Mouse (Mus musculus) liver, adult (tissue): ENCODE data around the gene Tle6.

Source experiments
- GATA4 ChIP-seq: IDR thresholded peaks from 2 replicates; pipeline ENCODE4 v1.6.1; 2014; ENCODE audit warnings: mild to moderate bottlenecking, low read length; ENCODE audit not compliant: insufficient replicate concordance

The Tle6 gene

DNA sequence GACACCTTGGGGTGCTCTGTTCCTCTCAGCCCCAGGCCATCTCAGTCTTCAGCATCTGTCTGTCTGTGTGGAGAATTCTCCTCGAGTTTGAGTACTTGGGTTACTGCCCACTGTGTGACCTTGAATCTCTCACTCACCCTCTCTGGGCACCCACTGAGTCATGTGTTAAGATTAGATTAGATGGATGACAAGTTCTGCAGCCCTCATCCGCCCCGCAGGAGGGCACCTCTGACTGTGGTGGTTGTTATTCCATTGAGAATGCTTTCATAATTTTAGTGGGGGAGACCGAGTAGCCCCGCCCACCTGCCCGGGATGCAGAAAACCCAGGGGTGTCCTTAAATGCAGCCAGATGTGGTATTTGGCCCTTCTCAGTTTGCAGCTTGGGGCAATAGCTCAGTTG lies 37.4 kb downstream of the Tle6 start:
- no peak for TF ChIP-seq GATA4

DNA sequence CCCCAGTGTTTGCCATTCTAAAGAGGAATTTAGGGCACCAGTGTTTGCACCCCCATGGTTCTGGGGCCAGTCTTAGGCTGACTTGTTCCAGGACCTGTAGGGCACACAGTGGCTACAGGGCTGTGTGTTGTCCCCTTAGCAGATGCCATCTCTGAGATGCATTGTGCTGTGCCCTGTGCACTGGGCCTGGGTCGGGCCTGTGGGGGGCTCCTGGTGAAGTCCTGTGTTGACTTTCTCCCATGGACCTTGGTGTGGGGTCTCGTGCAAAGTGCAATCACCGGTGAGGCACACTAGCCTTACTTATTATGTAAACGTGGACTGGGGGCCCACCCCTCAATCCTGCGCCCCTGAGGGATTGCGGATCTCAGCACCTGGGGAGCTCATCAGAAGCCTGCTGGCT lies 38.5 kb downstream of the Tle6 start:
- TF ChIP-seq GATA4: no peak

DNA sequence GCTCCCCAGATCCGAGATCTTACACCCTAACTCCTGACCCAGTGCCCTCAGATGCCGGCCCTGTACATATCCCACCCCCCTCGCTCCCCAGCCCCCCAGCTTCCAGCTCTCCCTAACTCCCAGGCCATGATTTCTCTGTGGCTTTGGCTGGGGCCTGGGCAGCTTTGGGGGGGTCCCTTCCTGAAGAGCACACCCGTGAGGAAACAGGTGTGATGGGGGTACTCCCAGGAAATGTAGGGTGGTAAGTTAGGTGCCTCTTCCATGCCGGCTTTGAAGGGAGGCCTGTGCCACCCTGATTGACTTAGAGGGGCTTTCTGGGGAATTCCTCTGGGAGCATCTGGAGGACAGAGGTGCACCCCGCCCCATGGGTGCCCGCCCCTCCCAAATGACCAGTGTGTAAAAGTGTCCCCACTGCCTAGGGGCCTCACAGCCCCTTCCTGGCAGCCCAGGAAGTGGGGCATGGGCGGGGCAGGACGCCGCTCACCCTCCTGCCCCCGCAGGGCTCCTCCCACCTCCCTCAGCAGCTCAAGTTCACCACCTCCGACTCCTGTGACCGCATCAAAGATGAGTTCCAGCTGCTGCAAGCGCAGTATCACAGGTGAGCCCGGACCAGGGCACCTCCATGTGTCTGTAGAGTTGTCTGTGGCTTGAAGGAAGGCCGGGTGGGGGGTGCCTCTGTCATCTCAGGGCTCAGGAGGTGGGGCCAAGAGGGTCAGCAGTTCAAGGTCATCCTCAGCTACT lies 40.0 kb downstream of the Tle6 start:
- TF ChIP-seq GATA4: no peak

DNA sequence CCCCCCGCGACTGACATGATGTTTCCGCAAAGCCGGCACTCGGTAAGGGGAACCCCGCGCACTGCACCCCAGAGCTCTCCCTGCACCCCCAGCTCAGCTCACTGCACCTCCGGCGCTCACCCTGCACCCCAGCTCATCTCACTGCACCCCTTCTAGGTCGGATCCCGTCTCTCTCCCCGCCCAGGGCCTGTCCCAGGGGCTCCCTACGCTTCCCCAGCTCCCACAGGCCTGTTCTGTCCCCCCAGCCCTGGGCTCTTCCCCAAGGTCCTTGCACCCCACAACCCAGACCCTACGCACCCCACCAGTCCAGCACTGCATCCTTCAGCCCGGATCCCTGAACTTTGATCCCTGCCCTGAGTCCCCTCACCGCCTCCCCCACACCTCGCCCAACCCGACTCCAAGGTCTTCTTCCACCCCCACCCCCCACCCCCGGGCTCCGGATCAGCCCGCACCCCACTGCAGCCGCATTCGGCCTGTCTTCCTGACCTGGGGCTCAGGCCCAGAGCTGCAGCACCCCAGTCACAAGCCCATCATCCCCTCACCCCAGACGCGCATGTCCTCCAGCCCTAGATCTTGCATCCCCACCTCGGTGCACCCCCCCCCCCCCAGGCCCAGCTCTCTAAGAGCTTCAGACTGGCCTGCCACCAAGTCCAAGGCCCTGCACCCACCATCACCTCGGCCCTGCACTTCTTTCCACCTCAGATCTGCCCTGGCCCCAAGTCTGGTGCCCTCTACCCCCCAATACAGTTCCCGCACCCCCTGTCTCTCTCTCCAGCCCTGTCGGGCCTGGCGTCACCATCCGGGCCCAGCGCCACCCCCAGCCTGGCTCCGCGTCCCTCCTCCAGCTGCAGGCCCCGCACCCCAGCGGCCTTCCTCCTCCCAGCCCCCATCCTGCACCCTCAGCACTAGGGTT lies 41.0 kb downstream of the Tle6 start:
- no peak for TF ChIP-seq GATA4

DNA sequence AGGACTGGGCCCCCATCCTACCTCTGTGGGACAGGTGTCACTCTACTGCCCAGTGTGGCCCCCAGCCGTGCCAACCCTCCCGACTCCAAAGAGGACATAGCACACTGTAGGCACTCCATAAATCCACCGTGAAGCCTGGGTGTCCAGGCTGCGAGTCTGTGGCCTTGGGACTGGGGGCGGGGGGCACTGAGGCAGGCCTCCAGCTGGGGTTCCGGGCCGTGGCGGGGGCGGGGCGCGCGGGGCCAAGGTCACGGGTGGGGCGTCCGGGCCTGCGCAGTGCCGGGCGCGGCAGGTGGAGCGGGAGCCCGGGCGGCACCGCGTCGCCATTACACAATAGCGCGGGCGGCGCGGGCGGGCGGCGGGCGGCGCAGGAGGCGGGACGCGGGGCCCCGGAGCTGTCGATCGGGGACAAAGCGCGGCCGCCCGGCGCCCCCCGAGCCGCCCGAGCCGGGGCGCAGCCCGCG lies 41.7 kb downstream of the Tle6 start, which contains the start of gene Aes:
TSS of gene Aes (plus strand) at position 326 of the 464 bp plus-strand sequence.
- TF ChIP-seq GATA4: no peak

DNA sequence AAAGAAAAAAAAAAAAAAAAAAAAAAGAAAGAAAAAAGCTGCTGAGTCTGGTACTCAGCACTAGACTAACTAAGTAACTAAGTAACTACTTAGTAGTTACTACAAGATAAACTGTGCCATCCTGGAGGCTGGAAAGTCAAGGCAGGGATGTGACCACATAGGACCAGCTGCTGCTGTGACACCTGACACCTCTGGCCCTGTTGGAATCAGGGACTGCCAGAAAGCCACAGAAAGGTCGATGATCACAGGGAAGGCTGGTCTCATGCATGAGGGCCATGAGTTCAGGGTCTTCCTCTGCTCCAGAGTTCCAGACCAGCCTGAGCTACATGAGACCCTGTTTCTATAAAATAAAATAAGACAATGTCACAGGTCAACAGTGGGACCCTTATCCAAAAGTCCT lies 43.4 kb downstream of the Tle6 start:
- no peak for TF ChIP-seq GATA4

DNA sequence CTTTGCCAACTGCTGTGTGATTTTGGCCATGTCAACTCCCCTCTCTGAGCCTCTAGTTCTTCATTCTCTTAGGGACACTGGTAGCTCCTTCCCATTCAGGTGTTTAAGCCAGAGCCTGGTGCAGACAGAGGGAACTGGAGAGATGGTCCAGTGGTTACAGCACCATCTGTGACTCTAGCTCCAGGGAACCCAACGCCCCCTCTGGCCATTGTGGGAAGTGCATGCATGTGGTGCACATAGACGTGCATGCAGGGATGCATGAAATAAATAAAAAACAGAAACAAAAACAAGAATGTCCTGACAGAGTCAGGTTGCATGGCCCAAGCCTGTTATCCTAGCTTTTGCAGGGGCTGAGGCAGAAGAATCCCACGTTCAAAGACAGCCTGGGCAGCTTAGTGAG lies 44.6 kb downstream of the Tle6 start:
- no peak for TF ChIP-seq GATA4

DNA sequence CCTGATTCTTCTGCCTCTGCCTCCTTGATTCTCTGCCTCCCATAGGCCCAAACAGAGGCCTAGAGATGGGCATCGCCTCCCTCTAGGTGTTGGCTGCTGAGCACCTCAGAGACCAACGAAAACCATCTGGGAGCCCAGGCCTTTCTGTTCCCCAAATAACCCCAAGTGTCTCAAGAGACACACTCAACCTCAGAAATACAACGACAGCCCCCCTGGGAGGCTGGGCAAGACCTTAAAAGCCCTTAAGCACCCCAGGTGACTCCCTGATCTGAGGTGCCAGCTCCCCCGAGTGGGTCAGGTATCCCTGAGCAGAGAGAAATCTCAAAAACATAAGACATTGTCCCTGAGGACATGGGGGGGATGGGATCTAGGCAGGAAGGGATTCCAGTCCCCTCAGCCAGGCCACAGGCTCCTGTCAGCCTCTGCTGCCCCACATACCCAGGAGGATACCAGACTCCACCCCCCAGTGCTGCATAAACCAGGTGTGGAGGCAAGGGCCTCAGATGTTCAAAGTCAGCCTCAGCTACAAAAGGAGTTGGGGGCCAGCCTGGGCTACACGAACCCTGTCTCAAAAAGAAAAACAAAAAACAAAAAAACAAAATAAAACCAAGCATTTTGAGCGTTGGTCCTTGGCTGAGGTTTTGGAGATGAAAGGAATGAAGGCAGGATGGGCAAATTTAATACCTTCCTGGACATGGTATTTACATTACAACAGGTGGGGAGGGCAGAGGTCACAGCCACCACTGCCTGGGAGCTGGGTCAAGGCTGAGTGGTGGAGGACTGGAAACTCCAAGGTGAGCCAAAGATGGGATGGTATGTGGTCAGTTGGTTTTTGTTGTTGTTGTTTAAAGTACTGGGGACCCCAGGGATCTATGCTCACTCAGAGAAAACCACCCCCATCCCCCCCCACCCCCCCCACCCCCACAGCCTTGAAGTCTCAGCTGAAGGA lies 46.8 kb downstream of the Tle6 start:
- TF ChIP-seq GATA4: no peak

DNA sequence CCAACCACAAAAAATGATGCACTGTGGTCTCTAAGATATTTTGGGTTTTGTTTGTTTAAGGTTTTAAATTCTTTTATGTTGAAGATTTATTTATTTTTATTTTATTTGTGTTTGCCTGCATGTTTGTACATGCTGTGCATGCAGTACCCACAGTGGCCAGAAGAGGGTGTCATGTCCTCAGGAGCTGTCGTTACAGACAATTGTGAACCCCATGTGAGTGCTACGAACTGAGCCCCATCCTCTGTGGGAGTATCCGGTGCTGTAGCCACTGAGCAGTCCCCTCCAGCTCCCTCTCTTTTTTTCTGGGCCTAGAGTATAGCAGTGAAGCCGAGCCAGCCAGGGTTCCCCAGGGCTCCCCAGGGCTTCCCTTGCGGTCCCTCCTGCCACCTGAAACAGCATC lies 47.6 kb downstream of the Tle6 start:
- no peak for TF ChIP-seq GATA4

DNA sequence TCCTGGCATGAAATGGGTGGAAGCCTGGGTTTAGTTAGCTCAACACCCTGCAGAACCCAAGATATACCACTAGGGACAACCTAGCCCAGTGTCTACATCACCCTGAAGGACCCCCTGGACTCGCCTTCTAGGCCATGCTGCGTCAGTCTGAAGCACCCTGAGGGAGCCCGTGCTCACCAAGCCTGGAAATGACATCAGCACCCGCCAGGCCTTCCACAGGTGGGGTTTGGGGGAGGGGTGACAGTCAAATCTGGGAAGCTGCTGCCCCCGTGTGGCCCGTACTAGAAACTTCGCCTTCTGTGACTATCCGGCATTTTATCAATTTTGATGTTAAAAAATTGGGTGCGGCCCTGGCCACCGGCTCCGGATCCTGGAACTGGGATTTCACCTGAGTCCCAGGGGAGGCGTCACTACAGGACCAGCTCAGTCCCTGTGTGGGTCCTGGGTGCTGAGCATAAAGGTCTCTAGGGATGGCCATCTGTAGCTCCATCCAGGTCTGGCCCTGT lies 49.2 kb downstream of the Tle6 start:
- TF ChIP-seq GATA4: no peak

DNA sequence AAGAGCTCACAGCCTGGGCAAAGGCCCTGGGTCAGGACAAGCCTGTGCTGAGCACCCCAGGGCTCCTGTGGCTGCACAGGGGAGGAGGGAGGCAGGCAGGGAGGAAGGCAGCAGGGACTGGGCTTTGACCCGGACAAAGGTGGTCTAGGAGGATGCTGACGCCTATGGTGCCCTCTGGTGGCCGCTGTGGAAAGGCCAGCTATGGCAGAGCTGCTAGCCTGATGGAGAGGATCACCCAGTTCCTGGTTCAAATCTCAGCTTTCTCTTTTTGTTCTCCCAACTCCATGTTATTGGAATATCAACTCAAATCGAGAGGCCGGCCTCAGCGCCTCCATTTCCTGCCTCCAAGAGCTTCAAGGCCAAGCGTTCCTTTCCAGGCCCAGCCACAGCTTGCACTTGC lies 50.6 kb downstream of the Tle6 start:
- TF ChIP-seq GATA4: no peak

DNA sequence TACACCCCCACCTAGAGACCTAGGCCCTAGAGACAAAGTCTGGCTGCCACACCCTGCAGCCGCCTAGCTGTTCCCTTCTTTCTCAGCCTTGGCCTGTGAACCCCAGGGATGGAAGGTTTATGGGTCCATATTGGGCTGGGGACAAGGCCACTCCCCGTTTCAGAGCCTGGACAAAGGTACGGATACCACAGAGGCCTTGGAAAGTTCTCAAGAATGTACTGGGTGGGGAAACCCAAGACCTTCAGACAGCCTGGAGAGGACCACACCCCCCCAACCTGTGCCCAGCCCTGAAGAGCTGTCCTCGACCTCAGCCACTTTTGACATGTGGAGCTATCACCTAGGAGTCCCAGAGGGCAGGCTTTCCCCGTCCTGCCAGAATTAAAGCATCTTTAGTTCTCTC lies 51.9 kb downstream of the Tle6 start:
- no peak for TF ChIP-seq GATA4

DNA sequence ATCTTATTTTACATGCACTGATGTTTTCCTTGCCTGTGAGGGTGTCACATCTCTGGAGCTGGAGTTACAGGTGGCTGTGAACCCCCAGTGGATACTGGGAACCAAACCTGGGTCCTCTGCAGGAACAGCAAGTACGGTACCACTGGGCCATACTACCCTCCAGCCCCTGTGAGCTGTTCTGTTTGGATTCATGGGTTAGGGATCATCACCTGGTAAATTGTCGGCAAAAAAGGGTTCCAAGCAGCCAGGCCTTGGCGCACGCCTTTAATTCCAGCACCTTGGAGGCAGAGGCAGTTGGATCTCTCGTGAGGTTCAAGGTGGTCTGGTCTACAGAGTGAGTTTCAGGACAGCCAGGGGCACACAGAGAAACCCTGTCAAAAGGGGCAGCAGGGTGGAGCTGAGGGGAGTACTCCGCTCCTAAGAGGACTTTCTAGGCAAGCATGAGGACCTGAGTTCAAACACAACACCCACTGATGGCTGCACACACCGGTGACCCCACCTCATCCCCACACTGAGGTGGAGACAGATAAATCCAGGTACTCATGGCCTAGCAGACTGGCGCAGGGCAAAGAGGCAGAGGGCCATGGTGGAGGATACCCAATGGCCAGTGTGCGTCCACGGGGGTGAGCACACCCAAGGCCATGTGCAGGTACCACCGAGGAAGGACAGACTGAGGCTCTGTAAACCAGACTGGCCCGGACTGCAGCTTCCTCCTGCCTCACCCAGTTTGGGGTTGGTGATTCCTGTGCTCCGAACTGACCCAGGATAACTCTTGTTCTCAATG lies 53.9 kb downstream of the Tle6 start:
- TF ChIP-seq GATA4: no peak

DNA sequence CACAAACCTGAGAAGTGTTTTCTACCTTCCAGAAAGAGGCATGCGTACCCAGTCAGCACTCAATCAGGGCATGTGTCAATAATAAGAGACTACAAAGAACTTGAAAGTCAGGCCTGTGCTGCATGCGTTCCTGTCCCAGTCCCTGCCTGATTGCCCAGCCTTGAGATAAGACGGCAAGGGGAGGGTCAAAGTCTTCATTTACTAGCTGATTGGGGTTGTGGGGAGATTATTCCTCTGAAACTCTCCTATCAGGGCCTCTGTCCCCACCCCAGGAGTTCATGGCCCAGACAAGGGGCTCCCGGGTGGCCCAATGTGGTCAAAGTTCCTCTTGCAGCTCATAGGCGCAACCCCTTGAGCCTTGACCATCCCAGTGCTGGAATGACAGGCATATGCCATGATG lies 54.5 kb downstream of the Tle6 start:
- no peak for TF ChIP-seq GATA4
